Mouse (Mus musculus) heart, postnatal 10 days (tissue): Measurements from ENCODE around the gene Nit2. TPM values are rescaled to one million over a fixed set of nuclear protein-coding genes. Genes with fewer than 3 reads are reported as not detected.
A peak's percentile ranks its signal among the peaks of the same experiment; 100 is the strongest.

Source experiments
- DNase-seq, 2 experiments: peaks; one replicate each; pipeline ENCODE4 v3.0.0; 2021
- intact Hi-C: fragments of 180-260 bp; cut with DNase I; formaldehyde crosslinking; loops from one replicate; pipeline ENCODE4 v1.15.1; 2025
- total RNA-seq, 2 experiments: library from RNA; stranded (reverse); gene quantifications; 2 replicates each; pipeline ENCODE4 v1.2.3; 2021

Nit2 gene
- total RNA-seq, 2 experiments from 2014 or later: 33.4 to 34.8 TPM

DNA sequence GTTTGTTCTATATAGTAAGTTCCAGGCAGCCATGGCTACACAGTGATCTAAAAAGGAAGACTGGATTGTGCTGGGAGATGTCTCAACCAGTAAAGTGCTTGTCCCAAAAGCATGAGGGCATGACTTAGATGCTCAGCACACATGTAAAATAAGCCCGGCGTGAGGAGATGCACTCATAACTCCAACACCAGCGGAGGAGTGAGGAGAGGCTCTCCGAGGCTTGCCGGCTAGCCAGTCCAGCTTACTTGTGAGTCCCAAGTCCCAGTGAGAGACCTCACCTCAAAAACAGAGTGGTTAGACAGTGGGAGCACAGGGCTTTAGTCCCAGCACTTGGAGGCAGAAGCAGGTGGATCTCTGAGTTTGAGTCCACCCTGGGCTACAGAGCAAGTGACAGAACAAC is 2.0 kb downstream of the Nit2 start:
- intact Hi-C loops: no loop called here
- no peak for DNase-seq

DNA sequence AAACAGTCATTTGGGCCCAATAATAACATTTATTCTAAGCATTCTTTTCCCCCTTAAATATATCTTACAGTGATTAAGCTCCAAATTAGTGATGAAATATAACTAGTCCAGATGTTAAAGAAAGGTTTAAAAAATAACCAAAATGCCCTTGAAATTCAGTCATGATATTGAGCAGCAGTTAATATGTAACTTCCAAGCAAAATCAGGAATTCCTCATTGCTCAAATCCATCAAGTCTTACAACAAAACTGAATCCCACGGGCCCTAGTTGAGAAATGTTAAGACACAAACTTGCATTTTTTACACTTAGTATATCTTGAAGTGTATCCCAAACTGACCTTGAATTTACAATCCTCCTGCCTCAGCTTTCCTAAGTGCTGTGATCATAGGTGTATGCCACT is 3.4 kb downstream of the Nit2 start:
- no peak for DNase-seq
- intact Hi-C loops: no loop called here

DNA sequence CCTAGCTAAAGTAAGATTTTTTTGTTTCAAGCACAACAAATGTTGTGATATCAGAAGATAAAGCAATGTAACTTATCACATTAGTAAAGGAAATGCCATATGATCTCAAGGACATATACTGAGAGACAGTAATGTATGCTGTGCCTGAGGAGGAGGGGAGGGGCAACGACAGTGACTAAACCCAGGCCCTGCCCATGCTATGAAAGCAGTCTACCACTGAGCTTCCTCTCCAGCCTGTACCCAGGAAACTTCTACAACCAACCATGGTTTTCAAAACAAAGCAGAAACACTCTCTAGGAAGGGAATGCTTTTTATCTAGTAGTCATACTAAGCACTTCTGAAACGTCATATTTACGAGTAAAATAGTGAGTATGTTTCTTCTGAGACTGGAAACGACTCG is 4.3 kb downstream of the Nit2 start:
- no peak for DNase-seq
- intact Hi-C loops: no loop called here

DNA sequence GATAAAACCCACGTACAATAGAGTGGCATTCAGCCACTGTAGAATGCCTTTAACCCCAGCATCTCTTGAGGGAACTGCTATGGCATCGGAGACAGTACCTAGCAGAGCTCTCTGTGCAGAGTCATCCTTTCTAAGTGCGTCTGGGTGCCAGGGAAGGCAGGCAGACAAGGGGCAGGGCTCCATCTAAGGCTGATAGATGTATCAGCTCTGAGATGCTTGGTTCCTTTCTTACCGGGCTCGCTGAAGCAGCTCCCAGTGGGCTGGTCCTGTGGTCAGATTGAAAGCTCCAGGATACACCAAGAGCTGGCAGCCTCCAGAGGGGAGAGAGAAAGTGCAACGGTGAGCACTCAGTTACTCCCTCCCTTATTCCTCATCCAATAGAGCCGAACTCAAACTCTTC is 7.3 kb downstream of the Nit2 start:
- intact Hi-C loops: no loop called here
- DNase-seq: no peak

DNA sequence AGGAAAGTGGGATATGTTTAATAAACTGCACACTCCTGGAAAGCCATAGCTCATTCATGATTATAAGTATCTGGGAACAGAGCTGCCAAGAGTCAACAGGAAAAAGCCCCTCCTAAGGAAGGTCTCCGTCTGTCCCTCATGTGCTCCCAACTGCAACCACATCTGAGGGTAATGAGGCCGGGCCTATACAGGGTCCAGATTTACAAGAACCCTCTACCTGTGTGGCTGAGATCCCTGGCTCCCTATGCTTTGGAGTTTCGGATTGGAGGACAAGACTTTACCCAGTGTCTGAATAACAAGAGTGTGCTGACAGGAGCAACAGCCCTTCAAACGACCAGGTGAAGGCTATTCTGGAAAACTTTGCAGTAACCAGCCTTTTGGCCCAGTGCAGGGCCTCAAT is 9.4 kb downstream of the Nit2 start:
- intact Hi-C loops: no loop called here
- no peak for DNase-seq

DNA sequence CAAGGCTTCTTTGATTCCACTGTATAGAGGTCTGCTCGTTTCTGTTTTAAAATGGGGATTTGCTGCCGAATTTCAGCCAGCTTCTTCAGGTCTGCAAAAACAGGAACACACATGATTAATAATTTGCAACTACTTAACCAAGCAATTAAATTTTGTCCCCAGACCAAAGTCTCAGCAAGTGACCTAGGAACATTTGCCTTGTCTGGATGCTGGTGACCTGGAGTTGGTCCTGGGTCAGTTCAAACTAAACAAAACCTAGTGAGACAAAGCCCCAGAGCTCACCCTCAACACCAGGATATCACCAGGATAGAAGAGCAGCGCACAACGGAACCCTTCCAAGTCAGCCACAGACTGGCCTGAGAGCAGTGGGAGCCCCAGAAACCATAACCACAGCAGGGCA is 10.1 kb downstream of the Nit2 start:
- DNase-seq: no peak
- intact Hi-C loops: no loop called here

DNA sequence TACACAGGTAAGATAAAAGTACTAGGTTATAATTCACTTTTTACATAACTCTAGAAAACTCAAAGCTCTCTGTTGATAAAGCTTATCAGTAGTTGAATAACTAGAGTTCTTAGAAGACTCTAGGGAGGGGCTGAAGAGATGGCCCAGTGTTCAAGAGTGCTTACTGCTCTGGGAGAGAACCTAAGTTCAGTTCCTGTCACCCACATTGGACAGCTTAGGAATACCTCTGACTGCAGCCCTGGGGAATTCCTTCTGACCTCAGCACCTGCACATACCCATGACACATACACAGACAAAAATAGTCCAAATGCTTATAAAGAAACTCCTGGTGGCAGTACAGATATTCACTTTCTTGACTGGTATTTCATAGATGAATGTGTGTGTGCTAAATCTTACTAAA is 11.2 kb downstream of the Nit2 start:
- intact Hi-C loops: no loop called here
- no peak for DNase-seq

DNA sequence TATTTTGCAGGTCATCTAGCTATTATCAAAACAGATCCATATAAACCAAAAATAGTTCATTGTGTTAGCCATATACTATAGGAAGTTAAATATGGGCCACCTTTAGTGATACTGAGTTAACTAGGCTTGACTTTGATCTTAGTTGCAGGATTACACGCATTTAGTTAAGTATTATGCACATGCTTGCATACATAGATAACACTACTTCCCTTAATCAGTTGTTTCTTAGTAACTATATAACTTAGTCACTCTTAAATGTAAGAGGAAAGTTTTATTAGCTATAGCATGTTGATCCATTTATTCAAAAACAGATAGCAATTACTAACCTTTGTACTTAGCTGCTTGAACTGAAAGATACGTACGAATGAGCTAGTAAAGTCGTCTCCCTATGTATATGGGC is 15.7 kb downstream of the Nit2 start:
- no peak for DNase-seq
- intact Hi-C loops: no loop called here

DNA sequence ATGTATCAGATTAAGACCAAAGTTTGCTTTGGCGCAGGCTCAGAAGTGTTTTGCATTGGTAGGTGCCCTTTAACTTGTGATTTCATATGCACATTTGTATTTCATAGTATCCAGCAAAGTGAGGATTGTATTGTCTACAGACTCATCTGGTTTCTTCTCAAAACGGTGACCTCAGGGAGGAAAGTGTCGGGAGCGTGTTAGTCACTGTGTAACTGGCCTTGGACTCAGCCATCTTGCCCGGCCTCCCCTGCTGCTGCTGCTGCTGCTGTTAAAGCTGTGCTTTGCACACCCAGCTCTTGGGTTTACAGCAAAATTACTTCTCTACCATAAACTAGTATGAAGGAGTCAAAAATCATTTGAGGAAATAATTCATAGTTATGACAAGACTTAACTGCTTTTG is 22.4 kb downstream of the Nit2 start:
- DNase-seq: no peak
- intact Hi-C loops: no loop called here

DNA sequence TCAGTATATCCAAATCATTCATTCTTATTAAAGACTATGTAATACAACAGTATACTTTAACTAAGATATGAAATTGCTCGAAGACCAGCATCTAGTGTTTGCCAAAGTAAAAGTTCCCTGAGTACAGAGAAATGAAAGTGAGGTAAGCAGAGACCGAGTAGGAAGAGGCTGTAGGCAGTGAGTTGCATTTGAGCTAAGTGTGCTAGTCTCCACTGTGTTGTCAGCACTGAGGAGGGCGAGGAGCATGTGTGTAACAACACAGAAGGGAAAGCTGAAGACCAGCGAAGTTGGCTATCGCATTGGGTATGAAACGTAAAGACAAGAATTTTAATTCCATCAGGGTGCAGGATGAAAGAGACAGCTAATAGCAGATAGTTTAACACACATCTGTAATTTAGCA is 33.5 kb downstream of the Nit2 start:
- intact Hi-C loops: no loop called here
- DNase-seq: no peak

DNA sequence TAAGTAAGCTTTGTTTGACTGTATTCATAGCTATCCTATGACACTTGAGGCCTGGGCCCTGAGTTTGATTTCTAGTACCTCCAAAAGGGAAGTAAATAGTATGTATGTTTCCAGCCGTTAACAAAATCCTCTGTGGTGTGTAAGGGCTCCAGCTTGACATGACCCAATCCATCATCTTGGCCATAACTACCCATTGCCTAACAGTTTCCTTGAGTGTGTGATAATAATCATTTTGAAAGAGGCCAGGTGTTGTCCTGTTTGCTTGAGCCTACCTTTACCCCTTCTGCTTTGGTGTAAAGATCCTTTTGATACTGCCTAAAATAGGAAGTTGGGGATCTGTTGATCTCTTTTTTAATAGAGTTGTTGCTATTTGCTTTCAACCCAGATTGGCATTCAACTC is 34.8 kb downstream of the Nit2 start:
- no peak for DNase-seq
- intact Hi-C loops: no loop called here

DNA sequence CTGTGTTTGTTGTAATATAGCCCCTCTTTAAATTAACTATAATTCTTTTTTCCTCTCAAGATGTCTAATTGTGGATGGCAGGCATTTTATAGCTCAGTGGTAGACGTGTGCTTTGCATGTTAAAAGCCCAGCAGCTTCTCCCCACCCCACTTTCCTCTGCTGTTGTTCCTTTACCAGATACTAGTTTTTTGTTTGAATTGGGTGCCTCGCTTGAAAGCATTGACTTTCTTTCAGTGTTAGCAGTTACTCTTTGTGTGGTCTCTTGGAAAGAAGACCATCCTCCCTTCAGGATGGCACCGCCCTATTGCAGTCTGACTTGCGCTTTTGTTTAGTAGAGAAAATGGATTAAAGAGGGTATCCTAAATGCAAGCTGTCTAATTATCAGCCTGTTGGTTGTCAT is 35.6 kb downstream of the Nit2 start:
- intact Hi-C loops: no loop called here
- no peak for DNase-seq

DNA sequence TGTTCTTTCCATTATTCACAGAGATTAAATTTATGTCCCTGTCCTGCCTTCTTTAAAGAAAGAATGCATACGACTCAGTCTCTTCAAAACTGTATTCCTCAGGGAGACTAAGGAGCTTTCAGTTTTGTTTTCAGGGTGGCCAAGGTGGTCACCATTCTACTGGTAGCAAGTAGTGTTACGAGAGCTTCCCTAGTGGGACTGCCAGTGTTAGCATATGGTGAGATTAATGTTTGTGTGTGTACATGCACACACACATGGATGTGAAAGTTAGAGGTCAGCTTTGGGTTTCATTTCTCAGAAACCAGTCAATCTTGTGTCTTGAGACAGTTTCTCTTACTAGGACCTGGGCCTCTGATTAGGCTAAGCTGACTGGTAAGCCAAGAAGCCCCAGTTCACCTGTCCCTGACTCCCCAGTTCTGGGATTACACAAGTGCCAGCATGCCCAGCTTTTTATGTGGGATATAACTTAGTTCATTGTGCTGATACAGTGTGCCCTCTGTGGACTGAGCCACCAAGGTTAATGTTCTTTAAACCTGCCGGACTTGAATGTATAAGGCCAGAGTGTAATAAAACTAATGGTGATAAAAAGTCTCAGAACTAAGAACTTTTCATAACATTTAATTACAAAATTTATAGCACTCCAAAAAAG is 36.3 kb downstream of the Nit2 start:
- intact Hi-C loops: no loop called here
- DNase-seq: no peak

DNA sequence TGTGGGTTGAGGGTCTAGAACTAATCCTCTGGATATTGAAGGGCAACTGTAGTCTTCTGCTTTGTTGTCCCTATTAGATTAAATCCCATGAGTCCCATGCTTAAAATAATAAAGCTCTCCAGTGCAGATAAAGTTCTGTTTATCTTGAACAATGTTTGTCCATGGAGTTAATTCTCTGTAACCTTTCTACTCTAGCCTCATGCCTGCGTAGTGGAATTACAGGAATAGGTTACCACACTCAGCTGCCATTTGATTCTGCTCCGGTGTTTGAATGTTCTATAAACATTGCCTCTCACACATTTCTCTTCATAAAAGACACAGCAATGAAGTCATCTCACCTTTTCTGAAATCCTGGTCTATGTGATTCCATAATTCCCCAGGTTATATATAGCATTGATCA is 39.3 kb downstream of the Nit2 start:
- DNase-seq: no peak
- intact Hi-C loops: no loop called here

DNA sequence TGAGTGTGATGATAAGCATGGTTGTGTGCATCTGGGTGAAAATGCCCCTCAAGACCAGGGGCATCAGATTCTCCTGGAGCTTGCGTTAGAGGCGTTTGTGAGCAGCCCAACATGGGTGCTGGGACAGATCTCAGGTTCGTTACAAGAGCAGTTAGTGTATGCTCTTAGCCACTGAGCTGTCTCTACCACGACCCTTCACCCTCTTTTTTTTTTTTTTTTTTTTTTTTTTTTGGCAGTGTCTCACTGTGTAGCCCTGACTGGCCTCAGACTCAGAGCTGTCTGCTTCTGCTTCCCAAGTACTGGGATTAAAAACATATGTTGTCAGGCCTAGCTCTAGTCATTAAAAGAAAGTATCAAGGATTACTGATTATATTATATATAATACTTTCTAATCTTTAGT is 40.9 kb downstream of the Nit2 start:
- intact Hi-C loops: no loop called here
- DNase-seq: no peak

DNA sequence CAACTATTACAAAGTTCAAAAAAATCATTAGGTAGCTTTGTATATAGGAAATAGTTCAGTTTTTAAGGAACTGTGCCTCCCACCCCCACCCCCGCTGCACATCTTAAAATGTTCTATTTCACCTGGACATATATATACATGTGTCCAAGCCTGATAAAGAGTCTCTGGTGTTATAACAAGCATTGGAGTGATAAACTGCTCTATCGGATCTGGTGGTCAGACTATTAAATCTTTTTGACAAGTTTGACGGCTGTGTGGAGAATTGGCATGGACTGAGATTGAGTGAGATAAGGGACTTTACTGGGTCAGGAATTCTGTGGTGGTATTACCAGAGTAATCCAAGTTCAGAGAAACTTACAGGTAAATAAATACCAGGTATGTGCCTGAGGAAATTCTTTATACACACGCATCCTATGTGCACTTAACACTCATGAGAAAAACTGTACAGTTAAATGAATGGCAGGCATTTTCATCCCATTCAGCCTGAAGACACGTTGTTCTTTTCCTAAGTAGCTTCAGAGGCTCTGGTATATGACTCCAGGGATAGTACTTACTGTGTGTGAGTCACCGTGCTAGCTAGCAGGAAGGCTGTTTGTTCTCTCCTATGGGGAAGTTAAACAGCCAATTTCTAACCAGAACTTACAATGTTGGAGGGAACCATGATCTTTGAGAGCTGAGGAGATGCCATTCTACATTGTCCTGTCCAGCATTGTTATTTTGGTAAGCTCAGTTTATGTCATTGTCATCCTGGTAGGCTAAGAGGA is 44.3 kb downstream of the Nit2 start:
- intact Hi-C loops: loop anchor here (5.0 kb wide), 1 partner anchor 474 kb away; no protein-coding TSS in a partner anchor

DNA sequence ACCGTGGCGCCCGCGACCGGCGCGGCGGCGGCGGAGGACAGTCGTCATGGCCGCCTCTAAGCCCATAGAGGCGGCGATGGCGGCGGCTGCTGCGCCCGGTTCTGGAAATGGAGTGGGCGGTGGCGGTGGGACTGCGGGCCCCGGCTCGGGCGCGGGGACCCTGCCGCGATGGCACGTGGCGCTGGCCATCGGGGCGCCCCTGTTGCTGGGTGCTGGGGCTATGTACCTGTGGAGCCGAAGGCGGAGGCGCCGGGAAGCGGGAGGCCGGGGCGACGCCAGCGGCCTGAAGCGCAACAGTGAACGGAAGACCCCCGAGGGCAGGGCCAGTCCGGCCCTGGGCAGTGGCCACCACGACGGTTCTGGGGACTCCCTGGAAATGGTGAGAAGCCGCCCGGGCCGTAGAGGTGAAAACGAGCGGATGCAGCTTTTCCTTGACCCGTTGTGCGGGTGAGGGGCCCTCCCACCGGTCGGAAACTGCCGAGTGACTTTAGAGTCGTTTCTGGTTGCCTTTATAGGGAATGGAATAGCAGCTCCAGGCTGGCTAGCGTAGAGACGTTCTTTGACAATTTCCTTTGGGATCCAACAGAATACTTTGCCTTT is 45.2 kb downstream of the Nit2 start:
- intact Hi-C loops: loop anchor here (5.0 kb wide), 1 partner anchor 475 kb away; no protein-coding TSS in a partner anchor
- no peak for DNase-seq

More for the DNA sequence above, 44.3 kb downstream of the Nit2 start:
- DNase-seq: no peak

DNA sequence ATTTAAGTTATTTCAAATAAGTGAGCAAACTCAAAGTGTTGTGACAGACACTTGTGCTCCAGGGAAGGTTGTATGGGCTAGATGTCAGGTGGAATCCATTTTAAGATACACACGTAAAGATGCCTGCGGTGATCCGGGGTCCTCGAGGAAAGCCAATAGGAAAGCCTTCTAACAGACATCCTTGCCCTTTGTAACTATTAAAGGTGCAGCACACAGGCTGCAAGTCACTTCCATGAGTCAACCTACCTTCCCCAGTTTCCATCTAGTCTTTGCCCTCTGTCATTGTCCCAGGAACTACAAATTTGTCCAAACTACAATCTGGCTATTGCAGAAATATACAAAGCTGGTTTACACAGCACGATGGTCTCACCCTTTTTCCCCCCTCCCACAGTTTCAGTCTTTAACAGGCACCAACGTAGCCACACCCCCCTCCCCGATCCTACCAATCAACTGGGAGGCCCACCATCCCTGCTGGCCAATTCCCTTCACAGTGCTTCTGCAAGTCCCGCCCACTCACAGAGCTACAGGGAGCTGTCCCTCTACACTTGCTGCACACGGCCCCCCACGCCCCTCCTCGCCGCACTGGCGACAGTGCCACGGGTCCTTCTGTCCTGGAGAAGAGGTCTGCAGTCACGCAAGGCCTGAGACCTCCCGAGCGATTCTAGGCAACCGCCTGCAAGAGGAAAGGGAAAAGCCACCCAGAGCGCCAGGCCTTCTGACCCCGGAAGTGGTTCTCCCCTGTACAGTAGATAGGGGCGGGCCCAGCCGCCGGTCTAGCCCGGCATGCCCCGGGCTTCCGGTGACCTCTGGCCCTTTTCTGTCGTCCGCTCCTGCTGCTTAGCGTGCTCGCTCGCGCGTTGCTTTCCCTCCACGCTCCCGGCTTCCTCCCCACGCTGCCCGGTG is 46.0 kb downstream of the Nit2 start, which contains the start of gene Tomm70a:
Gene Tomm70a (plus strand): TSS at position 791 of the 903 bp plus-strand sequence.
- peak; percentile 96 for DNase-seq
- intact Hi-C loops: loop anchor here (5.0 kb wide), 1 partner anchor 476 kb away; no protein-coding TSS in a partner anchor

DNA sequence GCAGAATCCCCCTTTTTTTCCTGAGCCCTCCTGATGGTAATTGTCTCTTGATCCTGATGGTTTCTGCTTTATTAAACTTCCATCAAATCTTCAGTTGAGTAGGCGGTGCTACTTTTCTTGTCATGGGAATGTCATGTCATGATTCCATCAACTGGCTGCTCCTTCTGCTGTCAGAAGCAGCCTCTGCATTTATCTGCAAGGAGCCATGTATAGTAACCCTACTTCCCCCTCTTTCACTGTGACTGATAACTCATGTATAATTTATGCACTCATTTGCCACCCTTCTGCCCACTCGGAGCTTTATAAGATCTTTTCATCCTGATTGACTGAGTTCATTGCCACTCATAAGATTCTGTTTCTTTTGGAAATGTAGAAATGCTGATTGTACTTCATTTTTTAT is 49.6 kb downstream of the Nit2 start:
- no peak for DNase-seq
- intact Hi-C loops: loop anchor here (2.0 kb wide), 1 partner anchor 49 kb away; the partner anchor contains the start of gene Nit2

DNA sequence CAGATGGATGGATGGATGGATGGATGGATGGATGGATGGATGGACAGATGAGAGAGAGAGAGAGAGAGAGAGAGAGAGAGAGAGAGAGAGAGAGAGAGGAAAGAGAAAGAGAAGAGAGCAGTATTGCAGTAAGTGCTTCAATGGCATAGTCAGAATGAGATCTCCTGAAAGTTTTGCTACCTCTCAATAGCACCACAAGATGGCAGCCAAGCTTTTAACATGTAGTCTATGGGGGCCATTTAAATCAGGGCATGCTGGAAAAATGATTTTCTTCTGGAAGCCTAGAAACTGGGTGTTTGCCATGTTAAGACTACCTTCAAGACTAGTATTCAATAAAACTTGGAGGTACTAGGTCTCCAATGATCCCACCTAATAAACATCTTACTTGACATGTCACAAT is 51.1 kb downstream of the Nit2 start:
- DNase-seq: no peak
- intact Hi-C loops: loop anchor here (2.0 kb wide), 1 partner anchor 51 kb away; the partner anchor contains the start of gene Nit2
